Mouse (Mus musculus): ENCODE results near the gene Abcd1.
"Not testable (repeated sequence)": the region's sequence is repeated elsewhere in the genome, so short reads cannot be mapped to it uniquely, and the experiment has no call there.

Gene Abcd1

GRCm38 (mm10) chrX:73739841-73740240 is 23.4 kb downstream of the Abcd1 start:
- not testable (repeated sequence) for DNase-seq (ENCODE audit: low spot score)

GRCm38 (mm10) chrX:73744774-73745481 is 28.5 kb downstream of the Abcd1 start:
- no peak for DNase-seq (ENCODE audit: low spot score)

- no peak for DNase-seq (ENCODE audit: low spot score)
Observed at GRCm38 (mm10) chrX:73748977-73749376, 32.6 kb downstream of the Abcd1 start.

- no peak for DNase-seq (ENCODE audit: low spot score)
Observed at GRCm38 (mm10) chrX:73756334-73757140, 40.1 kb downstream of the Abcd1 start, which contains the start of gene Plxnb3. TSS of gene Plxnb3 (plus strand) at chrX:73757090.

GRCm38 (mm10) chrX:73758611-73759290 is 42.4 kb downstream of the Abcd1 start:
- no peak for DNase-seq (ENCODE audit: low spot score)

- DNase-seq (ENCODE audit: low spot score), result no peak
Observed at GRCm38 (mm10) chrX:73765311-73765710, 48.9 kb downstream of the Abcd1 start.

- no peak for DNase-seq (ENCODE audit: low spot score)
Observed at GRCm38 (mm10) chrX:73767267-73767666, 50.9 kb downstream of the Abcd1 start.

GRCm38 (mm10) chrX:73774168-73774760 is 57.9 kb downstream of the Abcd1 start, which contains the start of gene Srpk3:
TSS of gene Srpk3 (plus strand) at chrX:73774405.
- DNase-seq (ENCODE audit: low spot score), result no peak

- DNase-seq (ENCODE audit: low spot score), result no peak
Observed at GRCm38 (mm10) chrX:73774802-73775483, 58.5 kb downstream of the Abcd1 start.

GRCm38 (mm10) chrX:73782227-73782626 is 65.8 kb downstream of the Abcd1 start:
- DNase-seq (ENCODE audit: low spot score), result no peak

- no peak for DNase-seq (ENCODE audit: low spot score)
Observed at GRCm38 (mm10) chrX:73785666-73786065, 69.3 kb downstream of the Abcd1 start.

- DNase-seq (ENCODE audit: low spot score), result peak; percentile 94
Observed at GRCm38 (mm10) chrX:73786364-73787224, 70.2 kb downstream of the Abcd1 start, which contains the start of the genes Idh3g and Ssr4. TSS of gene Idh3g (minus strand) at chrX:73786897. TSS of gene Ssr4 (plus strand) at chrX:73787028.

- no peak for DNase-seq (ENCODE audit: low spot score)
Observed at GRCm38 (mm10) chrX:73787225-73787558, 70.8 kb downstream of the Abcd1 start.
